Mouse (Mus musculus) midbrain, embryonic 11.5 days (tissue): Measurements from ENCODE around the gene Mrps34. TPM values are rescaled to one million over a fixed set of nuclear protein-coding genes. Genes with fewer than 3 reads are reported as not detected.
A peak's percentile ranks its signal among the peaks of the same experiment; 100 is the strongest.

Source experiments
- ATAC-seq: fragments of 200-750 bp; cut with Nextera tagmentation; 2 replicates; pipeline ENCODE4 v1.8.0; 2017; ENCODE audit warnings: moderate TSS enrichment, moderate library complexity; ENCODE audit not compliant: low FRiP score
- DNase-seq: peaks from one replicate; pipeline ENCODE4 v3.0.0; 2015; ENCODE audit warnings: low spot score; ENCODE audit errors: missing footprints
- H3K27ac ChIP-seq: fragments of 300-500 bp; sonication (generic); 2 replicates; pipeline ENCODE4 v1.5.1; 2014; ENCODE audit warnings: low read depth, low read length
- H3K27me3 ChIP-seq: fragments of 300-500 bp; sonication (generic); 2 replicates; pipeline ENCODE4 v1.6.1; 2014; ENCODE audit warnings: mild to moderate bottlenecking, low read length, moderate library complexity, mixed read lengths; ENCODE audit not compliant: control insufficient read depth, insufficient read depth
- H3K36me3 ChIP-seq: fragments of 300-500 bp; sonication (generic); 2 replicates; pipeline ENCODE4 v1.6.1; 2014; ENCODE audit warnings: mild to moderate bottlenecking, low read length, moderate library complexity, mixed read lengths; ENCODE audit not compliant: control insufficient read depth, insufficient read depth
- H3K4me1 ChIP-seq: fragments of 300-500 bp; sonication (generic); 2 replicates; pipeline ENCODE4 v1.6.1; 2014; ENCODE audit warnings: low read length; ENCODE audit not compliant: control insufficient read depth, insufficient read depth
- H3K4me2 ChIP-seq: fragments of 300-500 bp; sonication (generic); 2 replicates; pipeline ENCODE4 v1.6.1; 2014; ENCODE audit warnings: mild to moderate bottlenecking, moderate library complexity
- H3K4me3 ChIP-seq: fragments of 300-500 bp; sonication (generic); 2 replicates; pipeline ENCODE4 v1.5.1; 2014; ENCODE audit warnings: low read depth, low read length
- H3K9ac ChIP-seq: fragments of 300-500 bp; sonication (generic); 2 replicates; pipeline ENCODE4 v1.6.1; 2014; ENCODE audit warnings: low read length
- H3K9me3 ChIP-seq: fragments of 300-500 bp; sonication (generic); 2 replicates; pipeline ENCODE4 v1.6.1; 2016; ENCODE audit warnings: low read length; ENCODE audit not compliant: control insufficient read depth
- WGBS: fragments of 180-500 bp; shearing (Covaris S2); extraction: QIAGEN DNeasy Blood & Tissue Kit; methylation state at CpG from one replicate; pipeline ENCODE4 v1.1.7; 2014; 5-methylcytosine and 5-hydroxymethylcytosine counted together
- polyA plus RNA-seq: library from polyadenylated mRNA; unstranded; fragments of >200 nt; fragmentation: Nextera tagmentation; extraction: Ambion mirVana; gene quantifications from 2 replicates; pipeline ENCODE4 v1.2.1, GENCODE M21; 2014

The Mrps34 gene
- polyA plus RNA-seq, 1 experiment from 2014 or later: 73.2 TPM

DNA sequence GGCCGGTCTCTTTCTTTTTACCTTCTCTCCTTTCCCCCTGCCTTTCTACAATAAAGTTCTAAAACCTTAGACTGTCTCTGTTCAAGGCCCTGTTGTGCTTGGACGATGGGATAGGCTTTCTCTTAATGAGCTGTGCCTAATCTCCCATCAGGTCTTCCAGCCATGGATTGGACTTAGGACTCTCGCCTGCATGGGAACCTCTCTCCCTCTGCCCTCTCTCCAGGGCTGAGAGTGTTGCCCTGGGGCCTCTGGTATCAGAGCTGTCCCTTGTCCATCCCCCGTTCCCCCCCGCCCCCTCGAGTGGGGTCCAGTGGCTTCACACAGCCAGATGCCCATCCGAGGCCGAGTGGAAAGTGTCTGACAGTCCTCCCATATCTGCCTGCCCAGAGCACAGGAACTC, 19.9 kb upstream of the Mrps34 start:
- no peaks in the 10 kb centered on the region for H3K4me1 ChIP-seq
- no peaks in the 10 kb centered on the region for H3K36me3 ChIP-seq
- DNase-seq: no peak
- no peaks in the 10 kb centered on the region for H3K9me3 ChIP-seq
- H3K27me3 ChIP-seq: no peaks in the 10 kb centered on the region
- no peak overlapping the region for H3K4me3 ChIP-seq
- no peak for ATAC-seq
- 82% methylated on average over 8 of the region's 8 CpGs for WGBS
- no peak overlapping the region for H3K27ac ChIP-seq
- H3K9ac ChIP-seq: no peak overlapping the region
- H3K4me2 ChIP-seq: no peak overlapping the region

- H3K36me3 ChIP-seq: no peaks in the 10 kb centered on the region
- H3K4me2 ChIP-seq: no peak overlapping the region
- H3K9ac ChIP-seq: no peak overlapping the region
- no peaks in the 10 kb centered on the region for H3K4me1 ChIP-seq
- no peaks in the 10 kb centered on the region for H3K9me3 ChIP-seq
- no peak for DNase-seq
- H3K27ac ChIP-seq: no peak overlapping the region
- WGBS: 61% methylated on average over 10 of the region's 10 CpGs
- H3K4me3 ChIP-seq: no peak overlapping the region
- ATAC-seq: no peak
- H3K27me3 ChIP-seq: no peaks in the 10 kb centered on the region
Measured at GRCm38 (mm10) chr17:24877336-24878116, 17.4 kb upstream of the Mrps34 start.

DNA sequence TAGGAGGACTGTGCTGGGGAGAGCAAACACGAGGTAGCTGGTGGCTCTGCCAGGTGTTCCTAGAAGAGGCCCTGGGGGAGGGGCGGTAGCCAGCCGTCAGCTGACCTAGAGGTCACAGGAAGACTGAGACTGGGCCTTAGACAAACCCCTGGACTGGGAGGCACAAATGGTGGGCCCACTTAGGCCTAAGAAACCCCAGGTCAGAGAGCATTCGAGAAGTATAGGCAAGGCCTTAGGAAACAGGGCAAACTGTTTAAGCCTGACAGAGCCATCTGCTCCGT, 16.9 kb upstream of the Mrps34 start:
- Histone ChIP-seq H3K9ac (no peak overlapping the region), H3K9me3 (no peaks in the 10 kb centered on the region), H3K36me3 (no peaks in the 10 kb centered on the region), H3K27me3 (no peaks in the 10 kb centered on the region), H3K4me3 (no peak overlapping the region), H3K27ac (no peak overlapping the region), H3K4me2 (no peak overlapping the region), H3K4me1 (no peaks in the 10 kb centered on the region)
- DNase-seq (no peak), ATAC-seq (no peak)
- 27% methylated on average over 5 of the region's 5 CpGs for WGBS

GRCm38 (mm10) chr17:24878531-24878930, 16.4 kb upstream of the Mrps34 start:
- ATAC-seq (no peak), DNase-seq (no peak)
- H3K4me2 ChIP-seq: no peak overlapping the region
- H3K9ac ChIP-seq: no peak overlapping the region
- H3K9me3 ChIP-seq: no peaks in the 10 kb centered on the region
- H3K27ac ChIP-seq: no peak overlapping the region
- H3K36me3 ChIP-seq: no peaks in the 10 kb centered on the region
- H3K4me3 ChIP-seq: no peak overlapping the region
- WGBS: 75% methylated on average over 8 of the region's 8 CpGs
- H3K4me1 ChIP-seq: no peaks in the 10 kb centered on the region
- H3K27me3 ChIP-seq: no peaks in the 10 kb centered on the region

DNA sequence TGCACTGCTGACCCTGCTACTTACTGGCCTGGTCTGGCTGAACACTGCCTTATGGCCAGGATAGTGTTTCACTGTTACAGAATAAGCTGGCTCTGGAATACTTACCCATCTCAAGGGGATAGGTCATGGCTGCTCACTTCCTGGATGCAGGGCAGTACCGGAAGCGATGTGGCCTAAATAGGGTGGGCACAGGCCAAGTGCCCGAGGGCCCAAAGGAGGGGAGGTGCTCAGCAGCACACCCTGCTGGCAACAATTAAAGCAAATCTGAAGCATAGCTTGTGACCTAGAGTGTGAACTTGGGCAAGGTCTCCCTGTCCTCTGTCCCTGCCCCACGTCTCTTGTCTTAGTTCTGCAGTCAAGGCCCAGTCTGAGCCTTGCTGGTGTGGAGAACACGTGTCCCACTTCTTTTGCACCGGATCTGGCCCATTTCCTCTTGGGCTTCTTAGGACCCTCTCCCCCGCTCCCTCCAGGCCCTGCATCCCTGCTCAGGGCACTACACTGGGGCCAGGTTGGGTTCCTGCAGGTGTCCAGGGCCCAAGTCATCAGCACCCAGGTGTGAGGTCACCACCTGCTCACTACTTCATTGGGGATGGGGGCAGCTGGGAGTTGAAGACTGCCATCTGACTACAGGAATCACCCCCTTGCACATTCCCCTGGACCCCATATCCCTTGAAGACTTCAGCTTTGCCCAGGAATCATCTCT, 13.0 kb upstream of the Mrps34 start:
- peaks cover 8% of the 10 kb centered on the region for H3K4me1 ChIP-seq
- no peaks in the 10 kb centered on the region for H3K27me3 ChIP-seq
- H3K9ac ChIP-seq: no peak overlapping the region
- ATAC-seq: no peak
- no peaks in the 10 kb centered on the region for H3K9me3 ChIP-seq
- WGBS: 48% methylated on average over 7 of the region's 7 CpGs
- H3K4me2 ChIP-seq: no peak overlapping the region
- no peak overlapping the region for H3K27ac ChIP-seq
- no peak overlapping the region for H3K4me3 ChIP-seq
- no peaks in the 10 kb centered on the region for H3K36me3 ChIP-seq
- DNase-seq: peak; percentile 86

- H3K4me1 ChIP-seq: peaks cover 17% of the 10 kb centered on the region
- no peak overlapping the region for H3K4me2 ChIP-seq
- H3K36me3 ChIP-seq: no peaks in the 10 kb centered on the region
- no peaks in the 10 kb centered on the region for H3K9me3 ChIP-seq
- no peak overlapping the region for H3K4me3 ChIP-seq
- no peaks in the 10 kb centered on the region for H3K27me3 ChIP-seq
- 90% methylated on average over 6 of the region's 6 CpGs for WGBS
- DNase-seq: no peak
- ATAC-seq: no peak
- H3K27ac ChIP-seq: no peak overlapping the region
- H3K9ac ChIP-seq: no peak overlapping the region
Measured at GRCm38 (mm10) chr17:24884391-24884790, 10.5 kb upstream of the Mrps34 start.

- Histone ChIP-seq H3K4me3 (peak overlapping the region; percentile 65), H3K27ac (no peak overlapping the region)
- WGBS: 27% methylated on average over 22 of the region's 22 CpGs
Measured at GRCm38 (mm10) chr17:24885356-24886133, 9.4 kb upstream of the Mrps34 start.

GRCm38 (mm10) chr17:24886134-24886931, 8.6 kb upstream of the Mrps34 start, which contains the start of the genes Nubp2 and Spsb3:
Gene Nubp2 (minus strand): TSS chr17:24886349.
Gene Spsb3 (plus strand): TSS chr17:24886643.
- under 1% methylated on average over 69 of the region's 69 CpGs for WGBS
- Histone ChIP-seq H3K4me3 (peak within 1 kb of the TSS; percentile 72), H3K4me1 (peaks cover 17% of the 10 kb centered on the region), H3K36me3 (peaks cover 11% of the 10 kb centered on the region), H3K4me2 (peak within 1 kb of the TSS; percentile 75), H3K9me3 (no peaks in the 10 kb centered on the region), H3K27me3 (no peaks in the 10 kb centered on the region), H3K9ac (peak within 1 kb of the TSS; percentile 80), H3K27ac (no peak within 1 kb of the TSS)
- peak; percentile 98 for ATAC-seq
- DNase-seq: peak; percentile 98

More at GRCm38 (mm10) chr17:24885356-24886133, 9.4 kb upstream of the Mrps34 start:
- Histone ChIP-seq H3K4me2 (peak overlapping the region; percentile 75), H3K27me3 (no peaks in the 10 kb centered on the region), H3K36me3 (peaks cover 4% of the 10 kb centered on the region), H3K9me3 (no peaks in the 10 kb centered on the region), H3K9ac (peak overlapping the region; percentile 62), H3K4me1 (peaks cover 17% of the 10 kb centered on the region)
- ATAC-seq (no peak), DNase-seq (no peak)
